Comparison of ENCODE assay signal across 8 mouse cellular contexts in genomic region chr9:108048566-108048955, GRCm38 (mm10). TPM values are rescaled to one million over a fixed set of nuclear protein-coding genes. Genes with fewer than 3 reads are reported as not detected.
A peak's percentile ranks its signal among the peaks of the same experiment; 100 is the strongest.
DNase-seq lines count a peak whose midpoint lies in the region; ATAC-seq and TF ChIP-seq lines count a peak whose summit lies in the region.

No protein-coding gene starts in this region.

- H3K36me3 ChIP-seq in heart, embryonic 10.5 days = peaks cover 55% of the 10 kb centered on the region
- peaks cover 37% of the 10 kb centered on the region for H3K36me3 ChIP-seq in forebrain, embryonic 15.5 days
- H3K36me3 ChIP-seq in liver, postnatal 0 days (replicated peaks; ENCODE audit: insufficient read depth, low read length) = peaks cover 48% of the 10 kb centered on the region

- peaks cover 44% of the 10 kb centered on the region for H3K4me1 ChIP-seq in heart, embryonic 10.5 days
- H3K4me1 ChIP-seq in forebrain, embryonic 15.5 days = peaks cover 29% of the 10 kb centered on the region
- peaks cover 24% of the 10 kb centered on the region for H3K4me1 ChIP-seq in liver, postnatal 0 days (ENCODE audit: insufficient read depth)

- H3K4me2 ChIP-seq in forebrain, embryonic 15.5 days (replicated peaks) = peak overlapping the region; percentile 91
- H3K4me2 ChIP-seq in liver, postnatal 0 days (ENCODE audit: low read depth, low read length) = peak overlapping the region; percentile 88

- TF ChIP-seq EP300 in liver, postnatal 0 days (IDR thresholded peaks at IDR 0.05; ENCODE audit: low read depth) = no peak

- peak overlapping the region; percentile 69 for H3K4me3 ChIP-seq in heart, embryonic 10.5 days
- peak overlapping the region; percentile 75 for H3K4me3 ChIP-seq in forebrain, embryonic 15.5 days
- H3K4me3 ChIP-seq in liver, postnatal 0 days (ENCODE audit: low read depth, low read length) = peak overlapping the region; percentile 91

- under 1% methylated on average over 19 of the region's 19 CpGs for WGBS in heart, embryonic 10.5 days
- 2% methylated on average over 19 of the region's 19 CpGs for WGBS in forebrain, embryonic 15.5 days
- WGBS in liver, postnatal 0 days (ENCODE audit: insufficient replicate concordance) = 3% methylated on average over 19 of the region's 19 CpGs

- H3K27me3 ChIP-seq in heart, embryonic 10.5 days (ENCODE audit: insufficient read depth, poor library complexity, severe bottlenecking) = no peaks in the 10 kb centered on the region
- no peaks in the 10 kb centered on the region for H3K27me3 ChIP-seq in forebrain, embryonic 15.5 days
- no peaks in the 10 kb centered on the region for H3K27me3 ChIP-seq in liver, postnatal 0 days (ENCODE audit: insufficient read depth, low read length)

- ATAC-seq in forebrain, embryonic 15.5 days (replicated peaks) = peak; percentile 47
- peak; percentile 3 for ATAC-seq in liver, postnatal 0 days
- no peak for ATAC-seq in inflammation-experienced regulatory T-cells, adult 6 months

- no peaks in the 10 kb centered on the region for H3K9me3 ChIP-seq in heart, embryonic 10.5 days
- H3K9me3 ChIP-seq in forebrain, embryonic 15.5 days = no peaks in the 10 kb centered on the region
- H3K9me3 ChIP-seq in liver, postnatal 0 days (ENCODE audit: low read length) = no peaks in the 10 kb centered on the region

- DNase-seq in heart, embryonic 10.5 days (ENCODE audit: low spot score) = no peak
- DNase-seq in heart, postnatal 14 days = no peak
- DNase-seq in ES-CJ7 (ENCODE audit: low read depth, low spot score) = peak; percentile 40
- no peak for DNase-seq in liver, postnatal 0 days
- no peak for DNase-seq in frontal cortex, postnatal 25 days (ENCODE audit: low spot score in 2 of 2)
- DNase-seq in retina, embryonic 14.5 days (ENCODE audit: low spot score) = no peak

- peak overlapping the region; percentile 62 for H3K9ac ChIP-seq in forebrain, embryonic 15.5 days (replicated peaks)
- peak overlapping the region; percentile 58 for H3K9ac ChIP-seq in liver, postnatal 0 days (replicated peaks)

- intact Hi-C loops in heart, postnatal 14 days (cut with DNase I) = no loop called here

- peak overlapping the region; percentile 84 for H3K27ac ChIP-seq in heart, embryonic 10.5 days
- H3K27ac ChIP-seq in forebrain, embryonic 15.5 days (replicated peaks) = peak overlapping the region; percentile 59
- H3K27ac ChIP-seq in liver, postnatal 0 days (ENCODE audit: low read depth) = peak overlapping the region; percentile 88

- TF ChIP-seq CTCF in liver, postnatal 0 days (IDR thresholded peaks at IDR 0.05; ENCODE audit: low read depth) = no peak

RNA-seq across cellular contexts. Expression of gene Gmppb, which starts 0.5 kb away (rescaled TPM):
- polyA plus RNA-seq in heart, embryonic 10.5 days (2016; fragmentation: Nextera tagmentation; extraction: Ambion mirVana) = 30.4 and 30.7 TPM in 2 replicates
- 10 to 100 TPM in 1 of 2 experiments, 1 to 10 TPM in 1; 9.2 to 11.4 TPM for total RNA-seq in heart, postnatal 14 days (2021)
- polyA plus RNA-seq in forebrain, embryonic 15.5 days (2015; fragmentation: Nextera tagmentation; extraction: Ambion mirVana) = 19.9 and 22.2 TPM in 2 replicates
- polyA plus RNA-seq in liver, postnatal 0 days (2015; fragmentation: Nextera tagmentation; extraction: Ambion mirVana) = 12.2 and 12.6 TPM in 2 replicates
- polyA plus RNA-seq in inflammation-experienced regulatory T-cells, adult 6 months (2017; shearing (Covaris generic)) = 10 to 100 TPM; 15.2 to 19.6 (median 18.4) TPM

RNA-seq across cellular contexts. Expression of gene Amigo3, which starts 4.4 kb away (rescaled TPM):
- 2.5 and 3.2 TPM in 2 replicates for polyA plus RNA-seq in heart, embryonic 10.5 days (2016; fragmentation: Nextera tagmentation; extraction: Ambion mirVana)
- 1 to 10 TPM; 1.4 to 1.9 TPM for total RNA-seq in heart, postnatal 14 days (2021)
- 3.2 and 3.4 TPM in 2 replicates for polyA plus RNA-seq in forebrain, embryonic 15.5 days (2015; fragmentation: Nextera tagmentation; extraction: Ambion mirVana)
- polyA plus RNA-seq in liver, postnatal 0 days (2015; fragmentation: Nextera tagmentation; extraction: Ambion mirVana) = 0.59 and 0.86 TPM in 2 replicates
- 1 to 10 TPM in 2 of 3 experiments, under 1 TPM in 1; 0.69 to 3.9 (median 1.9) TPM for polyA plus RNA-seq in inflammation-experienced regulatory T-cells, adult 6 months (2017; shearing (Covaris generic))

RNA-seq across cellular contexts. Expression of gene Mst1, which starts 31.7 kb away (rescaled TPM):
- polyA plus RNA-seq in heart, embryonic 10.5 days (2016; fragmentation: Nextera tagmentation; extraction: Ambion mirVana) = 1.6 TPM in 2 replicates
- under 1 TPM in 1 of 2 experiments, not detected in 1; 0.38 TPM for total RNA-seq in heart, postnatal 14 days (2021)
- 0.37 TPM in 1 of 2 replicates, not detected in the other for polyA plus RNA-seq in forebrain, embryonic 15.5 days (2015; fragmentation: Nextera tagmentation; extraction: Ambion mirVana)
- 81.4 and 93.0 TPM in 2 replicates for polyA plus RNA-seq in liver, postnatal 0 days (2015; fragmentation: Nextera tagmentation; extraction: Ambion mirVana)
- polyA plus RNA-seq in inflammation-experienced regulatory T-cells, adult 6 months (2017; shearing (Covaris generic)) = under 1 TPM in 2 of 3 experiments, not detected in 1; 0.67 to 0.87 TPM

RNA-seq across cellular contexts. Expression of gene Rnf123, which starts 34.6 kb away (rescaled TPM):
- 31.8 and 33.1 TPM in 2 replicates for polyA plus RNA-seq in heart, embryonic 10.5 days (2016; fragmentation: Nextera tagmentation; extraction: Ambion mirVana)
- total RNA-seq in heart, postnatal 14 days (2021) = 10 to 100 TPM; 85.3 to 92.6 TPM
- 45.4 and 49.0 TPM in 2 replicates for polyA plus RNA-seq in forebrain, embryonic 15.5 days (2015; fragmentation: Nextera tagmentation; extraction: Ambion mirVana)
- 45.2 and 50.1 TPM in 2 replicates for polyA plus RNA-seq in liver, postnatal 0 days (2015; fragmentation: Nextera tagmentation; extraction: Ambion mirVana)
- 10 to 100 TPM; 36.0 to 83.5 (median 66.3) TPM for polyA plus RNA-seq in inflammation-experienced regulatory T-cells, adult 6 months (2017; shearing (Covaris generic))

RNA-seq across cellular contexts. Expression of gene Apeh, which starts 45.8 kb away (rescaled TPM):
- polyA plus RNA-seq in heart, embryonic 10.5 days (2016; fragmentation: Nextera tagmentation; extraction: Ambion mirVana) = 80.7 and 84.4 TPM in 2 replicates
- total RNA-seq in heart, postnatal 14 days (2021) = 10 to 100 TPM; 36.4 to 41.8 TPM
- polyA plus RNA-seq in forebrain, embryonic 15.5 days (2015; fragmentation: Nextera tagmentation; extraction: Ambion mirVana) = 42.3 and 50.5 TPM in 2 replicates
- 67.7 and 75.2 TPM in 2 replicates for polyA plus RNA-seq in liver, postnatal 0 days (2015; fragmentation: Nextera tagmentation; extraction: Ambion mirVana)
- 10 to 100 TPM; 35.3 to 52.6 (median 45.0) TPM for polyA plus RNA-seq in inflammation-experienced regulatory T-cells, adult 6 months (2017; shearing (Covaris generic))

Comparison
In these comparisons a context has a peak if more than half of its experiments do, and no peak if none do; other contexts are left out.
1. RNA of gene Mst1, which starts 31.7 kb away (polyA plus RNA-seq): 81.4 to 93.0 TPM in liver, postnatal 0 days; 1.6 TPM in heart, embryonic 10.5 days, 0.67 to 0.87 TPM in inflammation-experienced regulatory T-cells, adult 6 months and 0.37 TPM in forebrain, embryonic 15.5 days; every median in the first group is over 10 times any median in the second.
2. Peak in every context shown above with its lines, with median percentiles within 50 percentile points of each other: H3K27ac ChIP-seq and H3K4me3 ChIP-seq.